8 mouse cellular contexts compared by ENCODE assay signal in genomic region chr11:79146331-79146767, GRCm38 (mm10). TPM values are rescaled to one million over a fixed set of nuclear protein-coding genes. Genes with fewer than 3 reads are reported as not detected.
DNase-seq lines count a peak whose midpoint lies in the region; ATAC-seq and TF ChIP-seq lines count a peak whose summit lies in the region.

Ksr1 (minus strand) TSS chr11:79146407.

- intact Hi-C loops in heart, postnatal 14 days (cut with DNase I), result loop anchor here (5.0 kb wide), 1 partner anchor 66 kb away; no protein-coding TSS in a partner anchor

- peak; percentile 98 for DNase-seq in forebrain, embryonic 14.5 days (ENCODE audit: low spot score)
- DNase-seq in heart, postnatal 14 days, result peak; percentile 94
- peak; percentile 95 for DNase-seq in layer of hippocampus, adult 11-12 months (ENCODE audit: low spot score)
- peak; percentile 95 to 96 for DNase-seq in lung, adult 18-20 months
- DNase-seq in testis, postnatal 14 days (ENCODE audit: low spot score), result peak; percentile 91

- ATAC-seq in cerebellum, adult (ENCODE audit: insufficient number of reproducible peaks, low FRiP score, low TSS enrichment), result peak; percentile 87
- peak; percentile 95 for ATAC-seq in forebrain, embryonic 14.5 days
- ATAC-seq in neural tube, embryonic 15.5 days (ENCODE audit: low FRiP score), result peak; percentile 95

- no peak for TF ChIP-seq CTCF in ES-Bruce4 (IDR thresholded peaks at IDR 0.05; ENCODE audit: low read depth, low read length)

- peak; percentile 63 for TF ChIP-seq POLR2A in ES-Bruce4 (IDR thresholded peaks at IDR 0.05; ENCODE audit: insufficient read depth, low read length)

- H3K4me1 ChIP-seq in ES-Bruce4 (ENCODE audit: control insufficient read depth, insufficient read depth, low read length), result peaks cover 3% of the 10 kb centered on the region
- peaks cover 15% of the 10 kb centered on the region for H3K4me1 ChIP-seq in forebrain, embryonic 14.5 days (ENCODE audit: control insufficient read depth, insufficient read depth, low read length)
- H3K4me1 ChIP-seq in neural tube, embryonic 15.5 days, result peaks cover 33% of the 10 kb centered on the region

- no peaks in the 10 kb centered on the region for H3K27me3 ChIP-seq in ES-Bruce4 (ENCODE audit: control insufficient read depth, insufficient read depth, low read length, poor library complexity, severe bottlenecking)
- no peaks in the 10 kb centered on the region for H3K27me3 ChIP-seq in forebrain, embryonic 14.5 days (replicated peaks; ENCODE audit: control insufficient read depth, insufficient read depth, low read length)
- H3K27me3 ChIP-seq in neural tube, embryonic 15.5 days (replicated peaks), result no peaks in the 10 kb centered on the region

- TF ChIP-seq EP300 in ES-Bruce4 (IDR thresholded peaks at IDR 0.05; ENCODE audit: insufficient read depth, low read depth, low read length), result no peak

- WGBS in forebrain, embryonic 14.5 days, result under 1% methylated on average over 38 of the region's 42 CpGs
- WGBS in neural tube, embryonic 15.5 days, result under 1% methylated on average over 42 of the region's 42 CpGs

- H3K27ac ChIP-seq in ES-Bruce4 (ENCODE audit: insufficient read depth, low read length), result no peak within 1 kb of the TSS
- peak within 1 kb of the TSS; percentile 89 for H3K27ac ChIP-seq in forebrain, embryonic 14.5 days (ENCODE audit: low read depth, low read length)
- H3K27ac ChIP-seq in neural tube, embryonic 15.5 days (replicated peaks), result peak within 1 kb of the TSS; percentile 95

- H3K36me3 ChIP-seq in ES-Bruce4 (ENCODE audit: control insufficient read depth, insufficient read depth, low read length, poor library complexity, severe bottlenecking), result no peaks in the 10 kb centered on the region
- no peaks in the 10 kb centered on the region for H3K36me3 ChIP-seq in forebrain, embryonic 14.5 days (ENCODE audit: control insufficient read depth, insufficient read depth, low read length)
- no peaks in the 10 kb centered on the region for H3K36me3 ChIP-seq in neural tube, embryonic 15.5 days

- H3K4me2 ChIP-seq in forebrain, embryonic 14.5 days (ENCODE audit: low read length), result peak within 1 kb of the TSS; percentile 79
- H3K4me2 ChIP-seq in neural tube, embryonic 15.5 days, result peak within 1 kb of the TSS; percentile 73

- no peaks in the 10 kb centered on the region for H3K9me3 ChIP-seq in ES-Bruce4 (replicated peaks; ENCODE audit: control insufficient read depth, insufficient read depth, low read length, poor library complexity, severe bottlenecking)
- no peaks in the 10 kb centered on the region for H3K9me3 ChIP-seq in forebrain, embryonic 14.5 days (replicated peaks; ENCODE audit: control insufficient read depth, low read length)
- H3K9me3 ChIP-seq in neural tube, embryonic 15.5 days (replicated peaks), result no peaks in the 10 kb centered on the region

- H3K4me3 ChIP-seq in ES-Bruce4 (ENCODE audit: low read depth, low read length), result peak within 1 kb of the TSS; percentile 77
- H3K4me3 ChIP-seq in forebrain, embryonic 14.5 days (ENCODE audit: low read depth, low read length), result peak within 1 kb of the TSS; percentile 90
- peak within 1 kb of the TSS; percentile 86 for H3K4me3 ChIP-seq in neural tube, embryonic 15.5 days (replicated peaks)

- H3K9ac ChIP-seq in ES-Bruce4 (ENCODE audit: low read depth, poor library complexity, severe bottlenecking), result peak within 1 kb of the TSS; percentile 77
- peak within 1 kb of the TSS; percentile 91 for H3K9ac ChIP-seq in forebrain, embryonic 14.5 days (ENCODE audit: low read length)
- H3K9ac ChIP-seq in neural tube, embryonic 15.5 days (replicated peaks), result peak within 1 kb of the TSS; percentile 88

RNA-seq across cellular contexts. Expression of gene Ksr1, which starts in this region (rescaled TPM):
- polyA plus RNA-seq in ES-Bruce4 (2011; ENCODE audit: insufficient read depth, insufficient read length, low read depth, missing spikeins), result 7.7 and 10.1 TPM in 2 replicates
- 4.7 and 7.2 TPM in 2 replicates for polyA plus RNA-seq in forebrain, embryonic 14.5 days (2014; fragmentation: Nextera tagmentation; extraction: Ambion mirVana)
- 10 to 100 TPM; 10.2 to 10.7 TPM for total RNA-seq in heart, postnatal 14 days (2021)
- polyA plus RNA-seq in neural tube, embryonic 15.5 days (2015; fragmentation: Nextera tagmentation; extraction: Ambion mirVana), result 4.5 and 5.8 TPM in 2 replicates
